Mouse (Mus musculus): ENCODE data around the gene Tm7sf2.

GRCm38 (mm10) chr19:6084478-6085248, 16.5 kb upstream of the Tm7sf2 start, which contains the start of the genes Zfpl1 and Cdca5:
- TF ChIP-seq CTCF (IDR thresholded peaks at IDR 0.05; ENCODE audit: low read depth) (0 out of 2 replicates have a peak, but pooled peaks have one; percentile 14), EP300 (IDR thresholded peaks at IDR 0.05; ENCODE audit: low read depth) (no peak)

All from liver, embryonic 14.5 days (tissue).